Mouse (Mus musculus): ENCODE measurements around the gene Tyw5. TPM values are rescaled to one million over a fixed set of nuclear protein-coding genes. Genes with fewer than 3 reads are reported as not detected.

The Tyw5 gene
- polyA plus RNA-seq, 1 experiment from 2014 or later, result 28.2 TPM

DNA sequence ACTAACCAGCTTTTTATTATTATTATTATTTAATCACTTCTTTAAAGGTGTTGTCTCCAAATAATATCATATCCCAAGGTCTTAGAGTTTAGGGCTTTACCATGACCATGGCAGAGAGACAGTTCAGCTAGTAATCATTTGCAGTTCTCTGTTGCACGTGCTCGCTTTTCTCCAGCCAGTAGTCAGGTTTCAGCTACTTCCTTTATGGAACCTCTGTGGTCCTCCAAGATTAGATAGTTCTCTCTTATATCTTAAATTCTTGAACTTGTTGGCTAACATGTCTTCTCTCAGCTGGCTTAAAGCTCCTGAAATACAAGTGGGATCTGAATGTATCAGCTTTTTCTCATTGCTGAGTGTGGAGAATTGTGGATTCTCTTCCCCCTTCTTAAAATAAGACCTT is 2.1 kb upstream of the Tyw5 start:
- WGBS, result 92% methylated on average over 2 of the region's 2 CpGs
- Histone ChIP-seq H3K9me3 (no peaks in the 10 kb centered on the region), H3K36me3 (peaks cover 33% of the 10 kb centered on the region), H3K27me3 (ENCODE audit: insufficient read depth, poor library complexity, severe bottlenecking) (no peaks in the 10 kb centered on the region), H3K27ac (no peak overlapping the region), H3K4me3 (no peak overlapping the region), H3K4me1 (replicated peaks) (peaks cover 30% of the 10 kb centered on the region)
- DNase-seq (ENCODE audit: low spot score), result no peak

- DNase-seq (ENCODE audit: low spot score), result no peak
- Histone ChIP-seq H3K36me3 (peaks cover 41% of the 10 kb centered on the region), H3K27ac (no peak overlapping the region), H3K4me3 (no peak overlapping the region), H3K9me3 (no peaks in the 10 kb centered on the region), H3K4me1 (replicated peaks) (peaks cover 9% of the 10 kb centered on the region), H3K27me3 (ENCODE audit: insufficient read depth, poor library complexity, severe bottlenecking) (no peaks in the 10 kb centered on the region)
- 94% methylated on average over 5 of the region's 5 CpGs for WGBS
Observed at GRCm38 (mm10) chr1:57402116-57402515, 4.8 kb downstream of the Tyw5 start.

DNA sequence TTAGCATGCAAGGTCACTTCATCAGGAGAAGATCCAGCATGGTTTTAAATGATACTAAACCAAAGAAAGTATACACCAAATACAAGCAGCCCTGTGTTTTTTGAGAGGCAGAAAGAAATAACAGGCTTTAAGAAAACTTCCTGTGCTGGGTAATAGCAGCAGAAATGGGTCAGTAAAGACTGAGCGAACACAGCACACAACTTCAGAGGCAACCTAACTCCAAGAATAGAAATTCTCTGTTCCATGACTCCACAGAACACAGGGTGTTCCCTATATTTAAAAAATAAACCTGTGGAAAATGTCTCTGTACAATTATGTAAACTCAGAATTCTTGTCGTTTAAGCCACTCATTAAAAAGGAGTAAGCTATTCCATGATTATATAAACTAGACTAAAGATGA is 6.0 kb downstream of the Tyw5 start:
- 95% methylated on average over 2 of the region's 2 CpGs for WGBS
- Histone ChIP-seq H3K9me3 (no peaks in the 10 kb centered on the region), H3K27me3 (ENCODE audit: insufficient read depth, poor library complexity, severe bottlenecking) (no peaks in the 10 kb centered on the region), H3K27ac (no peak overlapping the region), H3K36me3 (peaks cover 53% of the 10 kb centered on the region), H3K4me3 (no peak overlapping the region), H3K4me1 (replicated peaks) (peaks cover 7% of the 10 kb centered on the region)
- DNase-seq (ENCODE audit: low spot score), result no peak

GRCm38 (mm10) chr1:57400321-57400720 is 6.6 kb downstream of the Tyw5 start:
- Histone ChIP-seq H3K9me3 (no peaks in the 10 kb centered on the region), H3K4me1 (replicated peaks) (peaks cover 1% of the 10 kb centered on the region), H3K36me3 (peaks cover 59% of the 10 kb centered on the region), H3K27ac (no peak overlapping the region), H3K27me3 (ENCODE audit: insufficient read depth, poor library complexity, severe bottlenecking) (no peaks in the 10 kb centered on the region), H3K4me3 (no peak overlapping the region)
- 92% methylated on average over 2 of the region's 2 CpGs for whole genome bisulfite sequencing
- DNase-seq (ENCODE audit: low spot score), result no peak

GRCm38 (mm10) chr1:57394051-57394450 is 12.8 kb downstream of the Tyw5 start:
- H3K4me3 ChIP-seq, result no peak overlapping the region
- H3K36me3 ChIP-seq, result peaks cover 81% of the 10 kb centered on the region
- DNase-seq (ENCODE audit: low spot score), result peak; percentile 13
- H3K9me3 ChIP-seq, result no peaks in the 10 kb centered on the region
- 68% methylated on average over 3 of the region's 3 CpGs for WGBS
- no peaks in the 10 kb centered on the region for H3K4me1 ChIP-seq (replicated peaks)
- H3K27ac ChIP-seq, result no peak overlapping the region
- no peaks in the 10 kb centered on the region for H3K27me3 ChIP-seq (ENCODE audit: insufficient read depth, poor library complexity, severe bottlenecking)

- no peak for DNase-seq (ENCODE audit: low spot score)
- no peak overlapping the region for H3K4me3 ChIP-seq
- H3K9me3 ChIP-seq, result no peaks in the 10 kb centered on the region
- H3K27me3 ChIP-seq (ENCODE audit: insufficient read depth, poor library complexity, severe bottlenecking), result no peaks in the 10 kb centered on the region
- peaks cover 81% of the 10 kb centered on the region for H3K36me3 ChIP-seq
- no peak overlapping the region for H3K27ac ChIP-seq
- WGBS, result 86% methylated on average over 4 of the region's 4 CpGs
- H3K4me1 ChIP-seq (replicated peaks), result no peaks in the 10 kb centered on the region
Observed at GRCm38 (mm10) chr1:57392417-57392816, 14.5 kb downstream of the Tyw5 start.

- no peak overlapping the region for H3K4me3 ChIP-seq
- H3K27ac ChIP-seq, result no peak overlapping the region
- no peaks in the 10 kb centered on the region for H3K27me3 ChIP-seq (ENCODE audit: insufficient read depth, poor library complexity, severe bottlenecking)
- DNase-seq (ENCODE audit: low spot score), result no peak
- no peaks in the 10 kb centered on the region for H3K9me3 ChIP-seq
- H3K36me3 ChIP-seq, result peaks cover 69% of the 10 kb centered on the region
- no peaks in the 10 kb centered on the region for H3K4me1 ChIP-seq (replicated peaks)
- 92% methylated on average over 4 of the region's 4 CpGs for WGBS
Observed at GRCm38 (mm10) chr1:57390993-57391790, 15.7 kb downstream of the Tyw5 start.

- 92% methylated on average over 8 of the region's 8 CpGs for WGBS
- Histone ChIP-seq H3K36me3 (peaks cover 58% of the 10 kb centered on the region), H3K27ac (no peak overlapping the region), H3K4me3 (no peak overlapping the region), H3K27me3 (ENCODE audit: insufficient read depth, poor library complexity, severe bottlenecking) (no peaks in the 10 kb centered on the region), H3K9me3 (no peaks in the 10 kb centered on the region), H3K4me1 (replicated peaks) (no peaks in the 10 kb centered on the region)
- DNase-seq (ENCODE audit: low spot score), result no peak
Observed at GRCm38 (mm10) chr1:57388402-57389155, 18.3 kb downstream of the Tyw5 start.

DNA sequence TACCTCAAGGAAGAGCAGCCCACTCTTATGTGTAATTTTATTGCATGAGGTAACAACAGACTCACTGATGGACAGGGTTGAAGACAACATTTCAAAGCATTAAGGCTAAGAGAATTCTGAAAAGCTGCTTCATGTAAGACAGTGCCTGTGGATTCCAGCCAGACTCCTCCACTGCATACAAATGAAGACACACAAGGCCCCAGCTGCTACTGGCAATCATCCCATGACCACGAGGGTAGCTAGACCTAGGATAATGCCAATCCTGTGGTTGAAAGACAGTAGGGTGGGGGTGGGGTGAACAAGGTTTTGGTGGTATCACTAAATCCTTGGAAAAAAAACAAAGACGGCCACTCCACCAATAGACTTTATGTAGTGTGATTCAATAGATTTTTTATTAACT is 19.0 kb downstream of the Tyw5 start:
- no peak overlapping the region for H3K27ac ChIP-seq
- H3K4me3 ChIP-seq, result no peak overlapping the region
- no peak for DNase-seq (ENCODE audit: low spot score)
- no peaks in the 10 kb centered on the region for H3K9me3 ChIP-seq
- peaks cover 51% of the 10 kb centered on the region for H3K36me3 ChIP-seq
- 79% methylated on average over 2 of the region's 2 CpGs for WGBS
- no peaks in the 10 kb centered on the region for H3K4me1 ChIP-seq (replicated peaks)
- no peaks in the 10 kb centered on the region for H3K27me3 ChIP-seq (ENCODE audit: insufficient read depth, poor library complexity, severe bottlenecking)

DNA sequence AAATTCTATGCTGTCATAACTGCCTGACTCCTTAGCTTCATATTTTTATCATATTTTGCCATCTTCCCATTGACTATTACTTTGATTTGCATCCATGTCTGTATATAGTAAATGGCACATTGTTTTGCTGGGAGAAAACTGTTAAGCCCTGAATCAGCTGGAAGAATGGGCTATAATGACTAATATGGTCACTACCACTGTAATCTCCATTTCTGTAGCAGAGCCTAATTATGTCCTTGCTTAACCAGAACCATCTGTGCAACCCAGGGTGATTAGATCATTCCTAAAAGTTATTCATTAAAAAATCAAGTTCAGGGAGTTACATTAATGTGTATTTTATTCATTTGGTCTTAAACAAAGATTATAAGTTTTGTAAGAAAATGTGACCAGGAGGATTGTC is 20.4 kb downstream of the Tyw5 start:
- Histone ChIP-seq H3K9me3 (no peaks in the 10 kb centered on the region), H3K36me3 (peaks cover 38% of the 10 kb centered on the region), H3K27me3 (ENCODE audit: insufficient read depth, poor library complexity, severe bottlenecking) (no peaks in the 10 kb centered on the region), H3K27ac (no peak overlapping the region), H3K4me3 (no peak overlapping the region), H3K4me1 (replicated peaks) (no peaks in the 10 kb centered on the region)
- DNase-seq (ENCODE audit: low spot score), result no peak

DNA sequence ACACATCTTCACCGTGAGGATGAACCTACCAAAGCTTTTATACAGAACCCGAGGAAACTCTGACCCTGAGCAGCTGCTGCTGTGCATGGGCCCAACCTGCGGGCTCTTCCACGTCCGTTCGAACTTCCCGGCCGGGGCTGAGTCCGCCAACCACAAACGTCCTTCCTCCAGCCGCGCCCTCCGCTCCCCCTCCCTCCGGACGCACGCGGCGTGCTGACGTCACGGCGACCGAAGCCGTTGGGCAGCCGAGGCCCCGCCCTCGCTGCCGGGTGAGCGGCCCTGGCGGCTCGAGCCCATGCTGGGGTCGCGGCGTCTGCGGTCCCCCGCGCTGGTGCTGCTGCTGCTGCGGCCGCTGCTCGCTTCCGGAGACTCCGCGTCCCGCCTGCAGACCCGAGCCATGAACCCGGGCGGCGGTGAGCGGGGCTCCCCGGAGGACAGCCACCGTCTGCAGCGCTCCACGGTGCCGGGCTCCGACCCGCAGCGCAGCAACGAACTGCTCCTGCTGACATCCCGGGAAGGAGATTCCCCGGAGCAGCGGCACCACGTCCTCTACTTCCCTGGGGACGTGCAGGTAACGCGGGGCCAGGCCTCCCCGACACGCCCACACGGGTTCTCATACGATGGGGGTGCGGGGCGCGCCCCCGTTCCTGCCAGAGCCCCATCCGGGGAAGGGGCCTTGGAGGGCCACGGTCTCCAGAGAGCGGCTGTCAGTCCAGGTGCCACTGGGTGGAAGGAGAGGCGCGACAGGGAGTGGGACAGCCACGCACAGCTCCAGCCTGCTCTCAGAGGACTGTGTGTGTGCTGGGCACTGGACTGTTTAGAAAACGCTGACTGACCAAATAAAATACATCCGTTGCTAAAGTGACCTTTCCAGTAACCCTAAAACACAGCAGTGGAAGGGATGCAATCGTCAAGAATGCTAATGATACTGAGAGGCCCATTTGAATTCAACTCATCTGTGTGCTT is 29.2 kb downstream of the Tyw5 start, which contains the start of gene 1700066M21Rik:
Gene 1700066M21Rik, plus strand, starts transcription at position 245 of the 966 bp plus-strand sequence.
- under 1% methylated on average over 81 of the region's 81 CpGs for WGBS
- H3K27ac ChIP-seq, result peak within 1 kb of the TSS; percentile 94
- DNase-seq (ENCODE audit: low spot score), result peak; percentile 97
- H3K36me3 ChIP-seq, result peaks cover 6% of the 10 kb centered on the region; the same call in 1 of the 2 replicates
- no peaks in the 10 kb centered on the region for H3K27me3 ChIP-seq (ENCODE audit: insufficient read depth, poor library complexity, severe bottlenecking)
- peak within 1 kb of the TSS; percentile 92 for H3K4me3 ChIP-seq
- H3K9me3 ChIP-seq, result no peaks in the 10 kb centered on the region
- H3K4me1 ChIP-seq (replicated peaks), result peaks cover 15% of the 10 kb centered on the region

DNA sequence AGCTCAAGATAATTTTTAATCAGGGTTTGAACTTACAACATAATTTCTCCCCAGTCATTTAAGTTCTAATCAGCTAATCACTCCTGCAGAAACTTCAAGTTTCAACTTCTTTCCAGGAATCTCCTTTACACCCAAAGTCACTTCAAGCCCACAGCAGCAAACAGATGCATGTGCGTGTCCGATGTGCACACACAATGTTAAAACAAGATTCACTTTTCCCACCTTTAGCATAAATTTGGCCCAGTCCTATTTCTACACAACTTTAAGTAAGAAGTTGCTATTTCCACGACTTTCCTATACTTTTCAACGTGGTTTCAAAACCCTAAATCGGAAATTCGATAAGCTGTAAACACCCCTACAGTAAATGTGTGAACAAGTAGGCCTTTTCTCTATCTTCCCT is 30.1 kb downstream of the Tyw5 start:
- WGBS, result 67% methylated on average over 6 of the region's 6 CpGs
- H3K4me1 ChIP-seq (replicated peaks), result peaks cover 15% of the 10 kb centered on the region
- H3K27me3 ChIP-seq (ENCODE audit: insufficient read depth, poor library complexity, severe bottlenecking), result no peaks in the 10 kb centered on the region
- no peak for DNase-seq (ENCODE audit: low spot score)
- no peaks in the 10 kb centered on the region for H3K9me3 ChIP-seq
- peak overlapping the region; percentile 92 for H3K4me3 ChIP-seq
- H3K27ac ChIP-seq, result peak overlapping the region; percentile 94
- peaks cover 6% of the 10 kb centered on the region; the same call in 1 of the 2 replicates for H3K36me3 ChIP-seq

All from hindbrain, embryonic 10.5 days (tissue).